Mouse (Mus musculus): ENCODE data around the gene Cdon.

- TF ChIP-seq EP300 (IDR thresholded peaks at IDR 0.05; ENCODE audit: insufficient read depth, low read depth, low read length): no peak
- TF ChIP-seq CTCF (IDR thresholded peaks at IDR 0.05): no peak
- TF ChIP-seq POLR2A (IDR thresholded peaks at IDR 0.05; ENCODE audit: insufficient read depth, low read depth, low read length): no peak
Observed at GRCm38 (mm10) chr9:35546745-35547144, 125.8 kb downstream of the Cdon start.
